ENCODE assay signal across 8 mouse cellular contexts in the genomic region with DNA sequence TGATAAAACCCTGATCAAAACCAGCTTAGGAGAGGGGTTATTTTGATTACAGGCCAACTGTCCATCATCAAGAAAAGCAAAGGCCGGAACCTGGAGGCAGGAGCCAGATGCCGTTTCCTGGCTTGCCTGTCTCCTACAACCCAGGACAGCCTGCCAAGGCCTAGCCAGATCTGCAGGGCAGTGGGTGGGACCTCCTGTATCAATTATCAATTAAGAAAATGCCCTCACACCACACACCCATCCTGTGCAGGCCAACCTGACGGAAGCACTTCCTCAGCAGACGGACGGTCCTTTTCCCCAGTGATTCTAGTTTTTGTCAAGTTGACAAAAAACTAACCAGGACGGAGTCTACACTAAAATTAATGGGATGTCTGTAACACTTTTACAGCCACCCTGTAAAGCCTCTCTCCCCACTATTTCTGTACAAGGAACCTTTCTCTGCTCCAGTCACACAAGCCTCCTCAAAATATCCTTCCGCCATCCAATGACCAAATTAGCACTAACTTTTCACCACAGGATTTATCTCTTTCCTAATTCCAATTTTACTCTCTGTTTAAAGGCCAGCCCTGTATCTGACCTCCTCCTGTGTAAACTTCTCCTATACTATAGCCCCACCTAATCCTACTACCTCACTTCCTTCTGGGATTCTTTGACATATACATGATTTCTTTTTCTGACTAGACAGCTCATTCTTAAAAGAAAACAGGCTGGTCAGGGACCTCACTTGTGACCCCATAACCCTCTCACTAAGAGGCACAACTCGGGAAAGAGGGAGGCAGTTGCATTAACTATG. TPM values are rescaled to one million over a fixed set of nuclear protein-coding genes. Genes with fewer than 3 reads are reported as not detected.
A peak's percentile ranks its signal among the peaks of the same experiment; 100 is the strongest.
DNase-seq lines count a peak whose midpoint lies in the region; ATAC-seq and TF ChIP-seq lines count a peak whose summit lies in the region.

No protein-coding gene starts in this region.

- ATAC-seq in heart, postnatal 0 days (ENCODE audit: insufficient read depth, low read depth): no peak
- ATAC-seq in liver, embryonic 13.5 days (ENCODE audit: low read depth): no peak

- no peaks in the 10 kb centered on the region for H3K27me3 ChIP-seq in heart, postnatal 0 days (ENCODE audit: control insufficient read depth, insufficient read depth, low read length)
- H3K27me3 ChIP-seq in liver, embryonic 13.5 days: no peaks in the 10 kb centered on the region

- no peak for TF ChIP-seq EP300 in heart, postnatal 0 days (IDR thresholded peaks at IDR 0.05; ENCODE audit: low read depth)

- TF ChIP-seq CTCF in heart, postnatal 0 days (IDR thresholded peaks at IDR 0.05; ENCODE audit: low read depth): no peak

- peak overlapping the region; percentile 71 for H3K4me2 ChIP-seq in heart, postnatal 0 days (ENCODE audit: low read depth, low read length)
- H3K4me2 ChIP-seq in liver, embryonic 13.5 days: peak overlapping the region; percentile 86

- H3K9ac ChIP-seq in heart, postnatal 0 days (replicated peaks; ENCODE audit: low read depth, low read length): peak overlapping the region; percentile 81; the same call in 1 of the 2 replicates
- H3K9ac ChIP-seq in liver, embryonic 13.5 days: peak overlapping the region; percentile 80; the same call in 1 of the 2 replicates

- no peaks in the 10 kb centered on the region for H3K36me3 ChIP-seq in heart, postnatal 0 days (replicated peaks; ENCODE audit: control insufficient read depth, insufficient read depth, low read length)
- no peaks in the 10 kb centered on the region for H3K36me3 ChIP-seq in liver, embryonic 13.5 days

- peak overlapping the region; percentile 92; the same call in 1 of the 2 replicates for H3K4me3 ChIP-seq in heart, postnatal 0 days (ENCODE audit: low read depth, low read length)
- H3K4me3 ChIP-seq in liver, embryonic 13.5 days (replicated peaks): 0 out of 2 replicates have a peak overlapping the region, but pooled peaks have one; percentile 78

- H3K4me1 ChIP-seq in heart, postnatal 0 days (ENCODE audit: control insufficient read depth, insufficient read depth): peaks cover 26% of the 10 kb centered on the region
- peaks cover 46% of the 10 kb centered on the region for H3K4me1 ChIP-seq in liver, embryonic 13.5 days (replicated peaks)

- no peaks in the 10 kb centered on the region for H3K9me3 ChIP-seq in heart, postnatal 0 days (replicated peaks; ENCODE audit: control insufficient read depth, low read length)
- no peaks in the 10 kb centered on the region for H3K9me3 ChIP-seq in liver, embryonic 13.5 days (replicated peaks)

- WGBS in heart, postnatal 0 days: 58% methylated on average over 8 of the region's 8 CpGs
- WGBS in liver, embryonic 13.5 days (ENCODE audit: insufficient replicate concordance): 48% methylated on average over 8 of the region's 8 CpGs

- H3K27ac ChIP-seq in heart, postnatal 0 days (ENCODE audit: low read depth): 0 out of 2 replicates have a peak overlapping the region, but pooled peaks have one; percentile 40
- H3K27ac ChIP-seq in liver, embryonic 13.5 days: peak overlapping the region; percentile 56

- peak; percentile 62 for DNase-seq in 416B (ENCODE audit: low read depth)
- peak; percentile 46 for DNase-seq in MN1 (ENCODE audit: low spot score)
- DNase-seq in heart, postnatal 0 days (ENCODE audit: low spot score): peak; percentile 78
- DNase-seq in liver, embryonic 13.5 days: no peak
- no peak for DNase-seq in right cerebral cortex, postnatal 14 days
- DNase-seq in cerebellum, postnatal 14 days: no peak
- no peak for DNase-seq in gastrocnemius, postnatal 10 days
- no peak for DNase-seq in T-cell, adult 2 months (ENCODE audit: low spot score)

RNA-seq across cellular contexts. Expression of a gene that starts 2.1 kb away (rescaled TPM):
- 30.3 and 36.4 TPM in 2 replicates for total RNA-seq in heart, postnatal 0 days (2014; rRNA removed; ENCODE audit: low replicate concordance)
- polyA plus RNA-seq in heart, postnatal 0 days (2015; fragmentation: Nextera tagmentation; extraction: Ambion mirVana): 26.2 and 31.0 TPM in 2 replicates
- 14.5 and 15.2 TPM in 2 replicates for polyA plus RNA-seq in liver, embryonic 13.5 days (2015; fragmentation: Nextera tagmentation; extraction: Ambion mirVana)
- 10 to 100 TPM; 16.7 to 20.1 TPM for total RNA-seq in gastrocnemius, postnatal 10 days (2021)

RNA-seq across cellular contexts. Expression of a gene that starts 50.0 kb away (rescaled TPM):
- 1.5 and 2.0 TPM in 2 replicates for total RNA-seq in heart, postnatal 0 days (2014; rRNA removed; ENCODE audit: low replicate concordance)
- polyA plus RNA-seq in heart, postnatal 0 days (2015; fragmentation: Nextera tagmentation; extraction: Ambion mirVana): 0.33 and 0.59 TPM in 2 replicates
- polyA plus RNA-seq in liver, embryonic 13.5 days (2015; fragmentation: Nextera tagmentation; extraction: Ambion mirVana): 1.4 and 1.5 TPM in 2 replicates
- total RNA-seq in gastrocnemius, postnatal 10 days (2021): 1 to 10 TPM; 1.2 to 2.1 TPM

RNA-seq across cellular contexts. Expression of a gene that starts 52.5 kb away (rescaled TPM):
- total RNA-seq in heart, postnatal 0 days (2014; rRNA removed; ENCODE audit: low replicate concordance): 143 and 179 TPM in 2 replicates
- 184 and 191 TPM in 2 replicates for polyA plus RNA-seq in heart, postnatal 0 days (2015; fragmentation: Nextera tagmentation; extraction: Ambion mirVana)
- polyA plus RNA-seq in liver, embryonic 13.5 days (2015; fragmentation: Nextera tagmentation; extraction: Ambion mirVana): 289 and 332 TPM in 2 replicates
- 100 to 1,000 TPM; 138 to 140 TPM for total RNA-seq in gastrocnemius, postnatal 10 days (2021)

Comparison
In these comparisons a context has a peak if more than half of its experiments do, and no peak if none do; other contexts are left out.
1. DNase-seq: peak in 416B (single experiment), MN1 (single experiment) and heart, postnatal 0 days (single experiment); none in liver, embryonic 13.5 days (single experiment), right cerebral cortex, postnatal 14 days (single experiment), cerebellum, postnatal 14 days (0 of 2), gastrocnemius, postnatal 10 days (single experiment) and T-cell, adult 2 months (single experiment).